Mouse (Mus musculus) 3134 (cell line): ENCODE data around the gene Zc3h7b.

Experiments
- DNase-seq: peaks from one replicate; pipeline ENCODE4 v3.0.0-alpha.2; 2011; ENCODE audit warnings: low spot score; ENCODE audit not compliant: insufficient read length; ENCODE audit errors: extremely low read depth

Zc3h7b gene

DNA sequence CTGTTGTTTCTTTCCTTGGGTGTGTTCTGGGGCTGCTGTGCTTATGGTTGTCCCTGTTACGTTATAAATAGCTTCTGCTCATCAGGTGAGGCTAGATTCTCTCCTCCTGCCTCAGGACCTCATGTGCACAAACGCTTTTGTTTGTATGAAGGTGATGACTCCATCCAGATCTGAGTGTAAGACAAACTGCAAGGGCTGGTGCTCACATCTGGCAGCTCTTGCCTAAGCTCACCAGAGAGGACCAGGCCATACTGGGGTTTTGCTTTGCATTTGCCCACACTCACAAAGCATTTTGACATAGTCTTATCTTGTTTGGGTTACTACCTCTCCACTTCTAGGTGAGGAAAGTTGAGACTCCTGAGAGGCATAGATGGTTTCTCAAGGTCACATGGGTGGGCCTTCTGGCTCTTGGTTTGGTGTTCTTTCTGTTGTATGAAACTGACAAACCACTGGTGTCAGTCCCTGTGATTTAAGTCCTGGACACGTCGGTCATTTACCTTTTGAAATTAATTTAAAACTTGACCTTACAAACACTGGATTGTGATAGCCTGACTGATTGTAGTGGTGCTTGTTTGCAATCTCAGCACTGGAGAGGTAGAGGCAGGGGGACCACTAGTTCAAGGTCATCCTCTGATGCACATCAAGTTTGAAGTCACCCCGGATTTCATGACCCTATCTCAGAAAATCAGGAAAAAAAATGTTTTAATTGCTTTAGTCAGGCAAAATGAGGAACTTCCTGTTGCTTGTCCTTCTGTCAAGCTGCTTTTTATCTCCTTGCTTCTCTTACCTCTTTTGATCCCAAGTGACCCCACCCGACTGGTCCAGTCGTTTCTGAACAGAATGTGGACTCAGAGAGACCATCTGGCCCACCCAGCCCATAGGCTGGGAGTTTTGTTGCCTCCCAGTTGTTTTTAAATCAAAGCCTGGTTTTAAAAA, 68.1 kb downstream of the Zc3h7b start:
- DNase-seq = no peak

DNA sequence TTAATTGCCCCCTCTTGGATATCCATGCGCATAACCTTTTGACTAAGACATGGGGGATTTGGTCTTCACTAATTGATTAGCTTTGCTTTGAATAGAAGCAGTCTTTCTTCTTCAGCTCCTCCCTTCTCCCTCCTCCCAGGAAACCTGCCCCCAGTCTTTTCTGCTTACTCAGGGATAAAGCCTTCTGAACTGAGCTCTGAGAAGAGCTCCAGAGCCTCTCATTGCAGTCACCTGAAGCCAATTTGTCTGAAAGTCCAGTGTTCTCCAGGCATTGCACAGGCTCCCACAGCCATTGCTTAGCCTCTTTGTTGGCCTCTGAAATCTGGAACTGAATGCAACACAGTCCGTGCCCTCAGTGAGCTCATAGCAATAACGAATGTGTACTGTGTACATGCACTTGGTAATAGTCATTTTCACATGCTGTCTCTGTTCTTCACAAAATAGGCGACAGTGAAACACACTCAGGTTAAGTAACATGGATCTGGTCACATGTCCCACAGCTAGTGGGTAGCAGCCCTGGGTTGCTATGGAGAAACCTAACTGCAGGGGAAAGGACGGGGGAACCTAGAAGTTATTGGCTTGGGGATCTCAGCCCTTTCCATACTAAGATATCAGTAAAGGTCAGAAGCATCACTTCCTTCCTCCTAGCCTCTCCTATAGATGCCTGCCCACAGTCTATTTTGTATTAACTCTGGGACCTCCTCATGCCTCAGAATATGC, 69.3 kb downstream of the Zc3h7b start:
- no peak for DNase-seq

DNA sequence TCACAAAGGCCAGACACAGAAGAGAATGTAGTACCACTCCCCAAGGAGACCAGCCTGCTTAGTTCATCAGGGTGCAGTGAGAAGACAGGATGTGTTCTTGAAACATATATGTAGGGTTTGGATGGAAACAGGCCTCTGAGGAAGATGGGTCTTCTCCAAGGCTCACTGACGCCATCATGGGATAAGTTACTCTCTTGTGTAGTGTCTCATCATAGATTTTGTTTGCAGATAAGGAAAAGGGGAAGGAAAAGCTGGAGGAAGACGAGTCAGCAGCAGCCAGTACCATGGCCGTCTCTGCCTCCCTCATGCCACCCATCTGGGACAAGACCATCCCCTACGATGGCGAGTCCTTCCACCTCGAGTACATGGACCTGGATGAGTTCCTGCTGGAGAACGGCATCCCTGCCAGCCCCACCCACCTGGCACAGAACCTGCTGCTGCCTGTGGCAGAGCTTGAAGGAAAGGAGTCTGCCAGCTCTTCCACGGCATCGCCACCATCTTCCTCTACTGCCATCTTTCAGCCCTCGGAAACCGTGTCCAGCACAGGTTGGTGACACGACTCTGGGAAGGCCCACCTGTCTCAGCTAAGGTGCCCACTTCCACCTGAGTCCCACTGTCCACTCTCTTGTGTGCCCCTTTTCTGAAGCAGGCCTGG, 70.0 kb downstream of the Zc3h7b start:
- DNase-seq = no peak

- no peak for DNase-seq
Measured at GRCm38 (mm10) chr15:81818404-81818803, 73.5 kb downstream of the Zc3h7b start.

DNA sequence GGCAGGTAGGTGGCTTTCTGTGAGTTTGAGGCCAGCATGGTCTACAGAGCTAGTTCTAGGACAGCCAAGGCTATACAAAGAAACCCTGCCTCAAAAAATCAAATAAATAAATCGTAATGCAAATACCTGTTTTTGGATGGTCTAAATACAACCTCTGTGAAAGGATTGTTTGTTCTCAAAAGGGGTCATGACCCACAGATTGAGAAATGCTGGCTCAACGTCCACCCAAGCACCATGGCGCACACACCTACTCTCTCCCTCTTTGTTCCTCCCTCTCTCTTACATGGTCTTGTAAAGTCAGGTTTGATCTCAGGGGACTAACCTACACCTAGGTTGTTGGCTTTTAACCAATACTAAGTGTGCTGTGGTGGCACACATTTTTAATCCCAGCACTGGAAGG, 77.8 kb downstream of the Zc3h7b start:
- DNase-seq = no peak

- DNase-seq = no peak
Measured at GRCm38 (mm10) chr15:81824832-81825231, 80.0 kb downstream of the Zc3h7b start.

GRCm38 (mm10) chr15:81828426-81829207, 83.8 kb downstream of the Zc3h7b start:
- DNase-seq = no peak

- no peak for DNase-seq
Measured at GRCm38 (mm10) chr15:81829208-81829580, 84.3 kb downstream of the Zc3h7b start.

DNA sequence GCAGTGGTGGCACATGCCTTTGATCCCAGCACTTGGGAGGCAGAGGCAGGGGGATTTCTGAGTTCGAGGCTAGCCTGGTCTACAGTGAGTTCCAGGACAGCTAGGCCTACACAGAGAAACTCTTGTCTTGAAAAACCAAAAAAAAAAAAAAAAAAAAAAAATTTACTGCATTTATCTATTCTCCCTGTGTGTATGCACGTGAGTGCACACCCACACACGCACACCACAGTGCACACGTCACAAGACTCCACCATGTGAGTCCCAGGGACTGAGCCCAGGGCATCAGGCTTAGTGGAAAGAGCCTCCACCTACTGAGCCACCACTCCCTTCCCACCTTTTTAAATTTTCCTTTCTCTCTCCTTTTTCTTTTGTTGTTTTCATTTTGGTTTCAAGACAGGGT, 85.7 kb downstream of the Zc3h7b start:
- DNase-seq = no peak

- DNase-seq = peak; percentile 83
Measured at GRCm38 (mm10) chr15:81831136-81831825, 86.4 kb downstream of the Zc3h7b start.

DNA sequence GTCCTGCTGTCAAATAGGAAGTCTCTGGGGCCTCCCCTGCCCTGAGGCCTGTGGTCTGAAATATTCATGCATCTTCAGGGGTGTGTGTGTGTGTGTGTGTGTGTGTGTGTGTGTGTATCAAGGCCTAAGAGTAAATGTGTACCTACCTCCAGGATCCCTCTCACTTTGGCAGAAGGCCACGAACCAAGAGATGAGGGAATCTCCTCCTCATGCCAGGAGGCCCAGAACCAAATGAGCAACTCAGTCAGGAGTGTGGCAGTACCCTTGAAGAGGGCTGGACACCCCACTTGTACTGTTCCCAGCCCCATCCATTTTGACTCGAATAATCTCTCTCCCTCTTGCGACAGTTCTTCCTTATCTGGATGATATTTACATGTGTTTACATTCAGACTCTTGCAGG, 87.4 kb downstream of the Zc3h7b start:
- DNase-seq = no peak

DNA sequence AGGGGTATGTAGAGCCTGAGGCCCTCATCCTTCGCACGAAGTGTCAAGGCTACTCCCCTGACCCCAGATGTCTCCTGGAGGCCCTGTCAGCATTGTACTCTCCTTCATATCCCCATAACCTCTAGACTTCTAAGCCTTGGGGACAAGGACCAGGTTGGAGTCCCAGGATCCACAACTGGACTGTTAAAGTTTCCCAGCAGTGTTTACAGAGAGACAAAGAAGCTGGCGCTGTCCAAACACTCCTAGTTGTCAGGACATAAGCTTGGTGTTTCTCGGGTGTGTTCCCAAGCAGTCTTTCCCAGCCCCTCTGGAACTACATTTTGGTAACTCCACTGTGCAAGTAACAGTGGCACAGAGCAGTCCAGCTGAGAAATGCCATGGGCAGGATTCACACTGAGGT, 88.6 kb downstream of the Zc3h7b start:
- no peak for DNase-seq

- no peak for DNase-seq
Measured at GRCm38 (mm10) chr15:81834171-81834841, 89.4 kb downstream of the Zc3h7b start.

GRCm38 (mm10) chr15:81835007-81835880, 90.4 kb downstream of the Zc3h7b start:
- no peak for DNase-seq

DNA sequence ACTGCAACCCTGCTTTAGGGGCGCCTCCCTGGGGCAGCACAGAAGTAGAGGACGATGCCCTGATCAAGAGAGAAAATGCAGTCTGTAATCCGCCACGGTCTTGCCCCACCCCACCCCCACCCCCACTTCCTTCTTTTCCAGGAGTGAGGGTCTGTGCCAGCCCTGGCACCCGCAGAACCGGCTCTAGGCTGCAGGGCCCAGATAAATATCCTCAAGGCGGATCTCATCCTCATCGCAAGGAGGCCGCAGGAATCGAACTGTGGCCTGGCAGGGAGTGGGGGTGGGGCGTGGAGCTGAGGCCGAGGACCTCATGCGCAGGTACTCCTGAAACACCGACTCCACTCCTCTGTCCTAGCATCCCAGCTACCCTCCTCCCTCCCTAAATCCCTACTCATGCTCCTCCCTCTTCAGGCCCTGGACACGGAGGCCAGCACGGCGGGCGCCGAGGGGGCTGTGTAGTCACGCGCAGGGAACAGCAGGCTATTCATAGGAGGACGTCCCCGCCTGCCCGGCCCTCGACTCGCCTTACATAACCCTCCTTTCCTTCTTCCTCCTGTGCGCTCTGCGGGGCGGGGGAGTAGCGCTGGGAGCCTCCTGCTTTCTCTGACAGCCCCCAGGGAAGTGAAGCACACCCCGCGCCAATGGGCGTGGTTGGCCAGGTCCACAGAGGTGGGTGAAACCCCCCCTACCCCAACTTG, 91.4 kb downstream of the Zc3h7b start:
- DNase-seq = peak; percentile 61

GRCm38 (mm10) chr15:81836966-81837920, 92.4 kb downstream of the Zc3h7b start:
- DNase-seq = no peak
